Mouse (Mus musculus) liver, embryonic 14.5 days (tissue): ENCODE measurements around the gene Pde4b. TPM values are rescaled to one million over a fixed set of nuclear protein-coding genes. Genes with fewer than 3 reads are reported as not detected.

Experiments
- ATAC-seq: fragments of 200-750 bp; cut with Nextera tagmentation; 2 replicates; pipeline ENCODE4 v1.8.0; 2017; ENCODE audit warnings: moderate number of reproducible peaks, mild to moderate bottlenecking, moderate library complexity; ENCODE audit not compliant: insufficient read depth
- DNase-seq, 3 experiments: peaks; one replicate each; pipeline ENCODE4 v3.0.0-alpha.2; 2012 to 2013; ENCODE audit warnings: low read depth in 3 of 3, low spot score in 3 of 3
- H3K27ac ChIP-seq: fragments of 300-500 bp; sonication (generic); 2 replicates; pipeline ENCODE4 v1.5.1; 2014; ENCODE audit warnings: moderate library complexity, mild to moderate bottlenecking, control low read depth, inconsistent platforms
- H3K27me3 ChIP-seq: fragments of 300-500 bp; sonication (generic); 2 replicates; pipeline ENCODE4 v1.6.1; 2014; ENCODE audit warnings: mild to moderate bottlenecking, low read length, moderate library complexity; ENCODE audit not compliant: control insufficient read depth, insufficient read depth
- H3K36me3 ChIP-seq: fragments of 300-500 bp; sonication (generic); replicated peaks from 2 replicates; pipeline ENCODE4 v1.6.1; 2014; ENCODE audit warnings: low read depth; ENCODE audit not compliant: control insufficient read depth, insufficient read depth
- H3K4me1 ChIP-seq, 2 experiments: fragments of 200-500 bp in 1 of 2; fragments of 300-500 bp in 1 of 2; sonication (generic) in 1 of 2; replicated peaks; 2 replicates each; pipeline ENCODE4 v1.6.1; 2012 to 2014; ENCODE audit warnings: antibody characterized with exemption in 1 of 2, inconsistent platforms in 1 of 2, low read length in 1 of 2; ENCODE audit not compliant: control insufficient read depth in 2 of 2, insufficient read depth in 2 of 2
- H3K4me2 ChIP-seq: fragments of 300-500 bp; sonication (generic); 2 replicates; pipeline ENCODE4 v1.6.1; 2014; ENCODE audit warnings: low read depth, mild to moderate bottlenecking, control low read depth, moderate library complexity
- H3K4me3 ChIP-seq, 2 experiments: fragments of 200-500 bp in 1 of 2; fragments of 300-500 bp in 1 of 2; sonication (generic) in 1 of 2; 2 replicates each; pipeline ENCODE4 v1.5.1; 2012 to 2014; ENCODE audit warnings: low read depth in 2 of 2, low read length in 2 of 2, mild to moderate bottlenecking in 2 of 2, control low read depth in 1 of 2, inconsistent platforms in 1 of 2, moderate library complexity in 1 of 2; ENCODE audit not compliant: insufficient read depth in 1 of 2
- H3K9ac ChIP-seq: fragments of 300-500 bp; sonication (generic); replicated peaks from 2 replicates; pipeline ENCODE4 v1.6.1; 2014; ENCODE audit warnings: mild to moderate bottlenecking, control low read depth, moderate library complexity
- H3K9me3 ChIP-seq: fragments of 300-500 bp; sonication (generic); 2 replicates; pipeline ENCODE4 v1.6.1; 2016; ENCODE audit warnings: low read length, mixed read lengths; ENCODE audit not compliant: control insufficient read depth
- CTCF ChIP-seq: IDR thresholded peaks from 2 replicates; pipeline ENCODE4 v1.5.1; 2016; ENCODE audit warnings: antibody characterized with exemption, low read depth, control low read depth
- EP300 ChIP-seq: IDR thresholded peaks from 2 replicates; pipeline ENCODE4 v1.6.1; 2016; ENCODE audit warnings: antibody characterized with exemption, low read depth
- WGBS: fragments of 180-500 bp; shearing (Covaris S2); extraction: QIAGEN DNeasy Blood & Tissue Kit; methylation state at CpG from one replicate; pipeline ENCODE4 v1.1.7; 2014; ENCODE audit not compliant: insufficient replicate concordance; 5-methylcytosine and 5-hydroxymethylcytosine counted together
- polyA plus RNA-seq, 2 experiments: library from polyadenylated mRNA; depleted of rRNA in 1 of 2; stranded (reverse) in 1 of 2; unstranded in 1 of 2; fragments of >200 nt; fragmentation: Nextera tagmentation in 1 of 2; extraction: Ambion mirVana in 1 of 2; gene quantifications; 2 replicates each; pipeline versions ENCODE4 v1.2.1 to v1.2.3; 2012 to 2014

Pde4b gene
- polyA plus RNA-seq, 2 experiments: 1.5 to 2.3 TPM

DNA sequence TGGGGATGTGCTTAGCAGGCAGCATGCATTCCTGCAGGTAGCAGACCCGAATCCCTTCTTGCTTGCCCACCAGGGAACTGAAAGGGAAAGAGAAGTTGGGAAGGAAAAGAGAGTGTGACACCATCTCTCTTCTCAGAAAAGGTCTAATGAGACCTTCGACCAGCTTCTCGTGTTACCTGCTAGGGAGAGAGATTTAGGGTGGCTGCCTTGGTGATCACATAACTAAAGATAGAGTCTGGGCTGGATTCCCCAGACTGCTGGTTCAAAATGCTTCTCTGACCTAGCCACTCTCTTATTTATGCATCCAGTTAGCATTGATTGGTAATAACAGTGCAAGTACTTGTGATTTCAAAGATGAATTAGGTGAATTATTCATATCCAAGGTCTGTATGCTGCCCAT is 448.5 kb downstream of the Pde4b start:
- TF ChIP-seq CTCF: no peak
- no peak for TF ChIP-seq EP300
- Histone ChIP-seq H3K4me2 (no peak overlapping the region), H3K27me3 (no peaks in the 10 kb centered on the region), H3K9ac (no peak overlapping the region), H3K4me1 (no peaks in the 10 kb centered on the region; a peak in 1 of 4 replicates), H3K4me3 (no peak overlapping the region), H3K36me3 (no peaks in the 10 kb centered on the region), H3K27ac (no peak overlapping the region), H3K9me3 (no peaks in the 10 kb centered on the region)
- no peak for DNase-seq
- WGBS: 45% methylated on average over 3 of the region's 3 CpGs
- ATAC-seq: no peak

DNA sequence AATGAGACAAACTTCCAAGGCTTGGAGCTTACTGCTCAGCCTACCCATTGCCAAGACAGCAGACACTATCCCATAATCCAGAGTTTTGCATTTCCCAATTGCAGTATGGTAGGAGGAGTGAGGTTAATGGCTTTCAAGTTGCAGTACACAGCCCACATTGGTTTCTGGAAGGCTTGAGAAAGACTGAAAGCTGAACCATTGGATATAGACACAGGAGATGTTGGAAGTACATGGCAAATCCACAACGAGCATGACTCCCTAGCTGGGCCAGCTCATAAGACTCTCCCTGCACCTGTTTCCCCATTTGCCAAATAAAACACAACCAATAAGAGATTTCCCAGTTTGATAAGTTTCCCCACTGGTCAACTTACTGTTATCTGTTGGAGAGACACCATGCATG is 450.9 kb downstream of the Pde4b start:
- Histone ChIP-seq H3K27ac (no peak overlapping the region), H3K27me3 (no peaks in the 10 kb centered on the region), H3K4me1 (no peaks in the 10 kb centered on the region; a peak in 1 of 4 replicates), H3K4me3 (no peak overlapping the region), H3K36me3 (no peaks in the 10 kb centered on the region), H3K9me3 (no peaks in the 10 kb centered on the region), H3K9ac (no peak overlapping the region), H3K4me2 (no peak overlapping the region)
- WGBS: 35% methylated on average over 1 of the region's 1 CpGs
- TF ChIP-seq CTCF: no peak
- no peak for TF ChIP-seq EP300
- no peak for ATAC-seq
- no peak for DNase-seq

DNA sequence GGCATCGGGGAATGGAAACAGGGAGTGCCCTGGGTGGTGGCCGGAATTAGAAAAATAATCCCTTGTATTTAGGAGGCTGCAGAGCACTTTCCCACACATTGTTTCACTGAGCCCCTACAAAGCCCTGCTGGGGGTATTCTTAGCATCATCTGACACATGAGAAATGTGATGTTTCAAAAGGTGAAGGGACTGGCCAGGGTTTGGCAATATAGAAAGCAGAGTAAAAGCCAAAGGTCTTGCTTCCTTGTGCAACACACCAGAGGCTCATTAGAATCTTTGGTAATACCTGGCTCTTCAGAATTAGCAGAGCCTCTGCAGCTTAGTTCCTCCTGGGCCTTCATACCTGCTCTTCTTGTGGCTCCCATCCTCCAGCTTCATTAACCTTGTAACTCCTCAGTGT is 451.4 kb downstream of the Pde4b start:
- Histone ChIP-seq H3K9me3 (no peaks in the 10 kb centered on the region), H3K4me3 (no peak overlapping the region), H3K4me2 (no peak overlapping the region), H3K27ac (no peak overlapping the region), H3K36me3 (no peaks in the 10 kb centered on the region), H3K9ac (no peak overlapping the region), H3K27me3 (no peaks in the 10 kb centered on the region), H3K4me1 (no peaks in the 10 kb centered on the region; a peak in 1 of 4 replicates)
- DNase-seq (no peak), ATAC-seq (no peak)
- TF ChIP-seq CTCF (no peak), EP300 (no peak)
- WGBS: 75% methylated on average over 2 of the region's 2 CpGs

DNA sequence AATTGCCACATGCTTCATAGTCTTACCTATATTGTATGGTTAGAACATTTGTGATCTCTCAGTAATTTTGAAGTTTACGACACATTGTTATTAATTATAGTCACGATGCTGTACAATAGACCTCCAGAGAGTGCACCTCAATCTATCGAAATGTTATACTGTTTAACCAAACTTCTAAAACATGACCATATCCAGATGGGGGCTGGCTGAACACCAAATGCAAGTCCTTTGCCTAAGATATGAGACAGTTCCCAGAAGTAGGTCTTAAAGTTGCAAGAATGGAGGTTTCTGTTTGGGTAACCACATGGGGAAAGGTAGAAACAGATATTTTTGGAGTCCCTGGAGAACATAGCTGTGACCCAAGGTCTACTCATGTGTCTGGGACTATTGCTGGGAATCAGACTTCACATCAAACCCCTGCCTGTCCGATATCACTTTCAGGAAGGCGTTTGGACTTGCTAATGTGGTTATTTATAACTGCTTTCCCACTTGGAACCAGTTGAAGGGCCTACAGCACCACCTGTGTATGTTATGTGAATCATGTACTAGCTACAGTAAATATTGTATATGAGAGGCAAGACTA is 452.3 kb downstream of the Pde4b start:
- DNase-seq: no peak
- Histone ChIP-seq H3K27ac (no peak overlapping the region), H3K4me1 (no peaks in the 10 kb centered on the region), H3K4me3 (no peak overlapping the region), H3K9ac (no peak overlapping the region), H3K4me2 (no peak overlapping the region), H3K36me3 (no peaks in the 10 kb centered on the region), H3K9me3 (no peaks in the 10 kb centered on the region), H3K27me3 (no peaks in the 10 kb centered on the region)
- no peak for ATAC-seq
- WGBS: 56% methylated on average over 5 of the region's 5 CpGs
- TF ChIP-seq CTCF: no peak
- TF ChIP-seq EP300: no peak

DNA sequence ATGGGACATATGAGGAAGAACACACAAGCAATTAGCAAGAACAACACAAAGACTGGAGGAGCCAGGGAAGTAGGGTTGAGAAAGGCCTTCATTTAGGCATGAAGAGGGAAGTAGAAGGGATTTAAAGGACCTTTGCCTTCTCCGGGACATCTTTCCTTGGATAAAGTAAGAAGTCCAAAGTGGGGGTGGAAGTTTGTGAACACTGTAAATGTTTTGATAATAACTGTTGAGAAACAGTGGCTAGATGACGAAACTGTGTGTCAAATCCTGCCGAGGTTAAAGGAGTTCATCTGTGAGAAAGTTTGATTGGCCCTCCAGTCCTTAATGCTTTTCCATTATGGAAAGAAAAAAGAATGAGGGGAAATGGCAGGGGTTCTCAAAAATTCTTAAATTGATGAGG is 455.6 kb downstream of the Pde4b start:
- H3K27ac ChIP-seq: no peak overlapping the region
- WGBS: 68% methylated on average over 3 of the region's 3 CpGs
- no peak for DNase-seq

More for the DNA sequence above, 455.6 kb downstream of the Pde4b start:
- Histone ChIP-seq H3K9me3 (no peaks in the 10 kb centered on the region), H3K9ac (no peak overlapping the region), H3K4me3 (no peak overlapping the region), H3K4me1 (no peaks in the 10 kb centered on the region), H3K4me2 (no peak overlapping the region), H3K36me3 (no peaks in the 10 kb centered on the region), H3K27me3 (no peaks in the 10 kb centered on the region)
- no peak for ATAC-seq
- no peak for TF ChIP-seq EP300
- TF ChIP-seq CTCF: no peak
